Mouse (Mus musculus): Measurements from ENCODE around the gene Cfap70. TPM values are rescaled to one million over a fixed set of nuclear protein-coding genes. Genes with fewer than 3 reads are reported as not detected.
A peak's percentile ranks its signal among the peaks of the same experiment; 100 is the strongest.

Cfap70 gene
- total RNA-seq, 2 experiments from 2014 or later: not detected

DNA sequence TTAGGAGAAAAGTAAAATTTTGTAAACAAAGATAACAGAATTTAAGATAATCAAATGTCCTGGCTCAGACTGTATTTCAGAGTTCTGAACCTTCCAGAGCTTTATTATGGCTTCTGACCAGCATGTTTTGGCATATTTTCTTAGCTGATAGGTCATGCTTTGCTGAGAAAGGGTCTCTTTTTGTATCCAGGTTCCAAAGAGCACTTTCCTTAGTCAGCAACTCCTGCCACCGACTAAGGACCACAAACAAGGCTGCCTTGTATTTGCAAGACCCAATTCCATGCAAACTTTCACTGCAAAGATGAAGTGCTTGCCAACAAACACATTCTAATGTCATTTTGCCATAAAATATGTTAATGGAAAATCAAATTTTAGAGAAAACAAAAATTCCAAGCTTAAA is 22.2 kb downstream of the Cfap70 start:
- DNase-seq (ENCODE audit: low spot score): no peak
- intact Hi-C loops (cut with DNase I): no loop called here

DNA sequence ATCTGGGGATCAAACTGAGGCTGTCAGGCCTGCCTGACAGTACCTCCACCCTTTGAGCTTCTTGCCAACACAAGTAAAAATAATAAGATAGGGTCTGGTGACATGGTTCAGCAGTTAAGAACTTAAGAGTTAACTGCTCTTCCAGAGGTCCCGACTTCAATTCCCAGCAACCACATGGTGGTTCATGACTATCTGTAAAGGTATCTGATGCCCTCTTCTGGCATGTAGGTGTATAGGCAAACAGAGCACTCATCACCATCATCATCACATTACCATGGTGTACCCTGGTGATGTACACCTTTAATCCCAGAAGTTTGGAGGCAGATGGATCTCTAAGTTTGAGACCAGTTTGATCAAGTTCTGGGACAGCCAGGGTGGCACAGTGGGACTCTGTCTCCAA is 23.4 kb downstream of the Cfap70 start:
- intact Hi-C loops (cut with DNase I): no loop called here
- no peak for DNase-seq (ENCODE audit: low spot score)

DNA sequence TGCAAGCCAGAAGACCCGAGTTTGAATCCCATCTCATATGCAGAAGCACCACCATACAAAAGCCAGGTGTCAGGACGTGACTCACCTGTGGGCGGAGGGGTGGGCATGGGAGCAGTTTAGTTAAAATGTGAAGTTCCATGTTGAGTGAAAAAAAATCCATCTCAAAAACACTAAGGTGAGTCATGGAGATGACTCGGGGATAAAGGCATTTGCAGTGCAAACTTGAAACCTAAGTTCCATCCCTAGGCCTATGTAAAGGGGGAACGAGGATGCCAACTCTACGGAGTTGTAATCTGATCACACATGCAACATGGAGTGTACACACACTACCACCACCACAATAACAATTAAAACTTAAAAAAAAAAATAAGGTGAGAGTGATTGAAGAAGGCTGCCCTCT is 29.0 kb downstream of the Cfap70 start:
- no peak for DNase-seq (ENCODE audit: low spot score)
- intact Hi-C loops (cut with DNase I): no loop called here

DNA sequence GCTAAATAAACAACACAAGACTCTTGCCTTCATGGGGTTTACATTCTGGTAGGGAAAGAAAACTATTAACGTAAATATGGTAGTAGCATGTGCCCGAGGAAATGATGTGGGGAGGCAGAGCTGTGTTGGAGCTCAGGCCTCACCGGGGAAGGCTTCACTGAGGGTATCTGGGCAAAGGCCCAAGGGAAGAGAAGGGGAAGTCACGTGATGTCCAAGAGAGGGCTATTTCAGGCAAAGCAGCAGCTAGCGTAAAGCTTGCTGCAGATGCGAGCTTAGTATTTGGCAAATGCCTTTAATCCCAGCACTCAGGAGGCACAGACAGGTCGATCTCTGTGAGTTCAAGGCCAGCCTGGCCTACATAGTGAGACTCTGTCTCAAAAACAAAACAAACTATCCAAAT is 29.8 kb downstream of the Cfap70 start:
- intact Hi-C loops (cut with DNase I): no loop called here
- DNase-seq (ENCODE audit: low spot score): no peak

DNA sequence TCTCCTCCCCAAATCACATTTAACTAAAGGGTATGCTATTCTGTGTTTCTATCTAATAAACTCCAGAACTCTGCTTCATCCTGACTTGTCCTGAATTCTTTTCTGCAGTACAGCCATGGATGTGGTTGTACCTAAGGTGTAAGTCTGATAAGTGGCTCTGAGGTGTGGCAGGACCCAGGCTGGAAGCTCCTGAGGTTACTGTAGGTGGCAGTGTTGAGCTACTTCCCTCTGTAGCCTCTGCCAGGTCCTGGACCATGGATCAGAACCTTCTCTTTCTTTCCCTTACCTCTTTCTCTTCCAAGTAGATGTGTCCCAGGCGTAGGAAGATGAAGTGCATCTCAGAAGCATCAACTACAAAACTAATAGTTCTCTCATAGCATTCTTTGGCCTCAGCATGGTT is 52.0 kb downstream of the Cfap70 start:
- intact Hi-C loops (cut with DNase I): no loop called here
- no peak for DNase-seq (ENCODE audit: low spot score)

DNA sequence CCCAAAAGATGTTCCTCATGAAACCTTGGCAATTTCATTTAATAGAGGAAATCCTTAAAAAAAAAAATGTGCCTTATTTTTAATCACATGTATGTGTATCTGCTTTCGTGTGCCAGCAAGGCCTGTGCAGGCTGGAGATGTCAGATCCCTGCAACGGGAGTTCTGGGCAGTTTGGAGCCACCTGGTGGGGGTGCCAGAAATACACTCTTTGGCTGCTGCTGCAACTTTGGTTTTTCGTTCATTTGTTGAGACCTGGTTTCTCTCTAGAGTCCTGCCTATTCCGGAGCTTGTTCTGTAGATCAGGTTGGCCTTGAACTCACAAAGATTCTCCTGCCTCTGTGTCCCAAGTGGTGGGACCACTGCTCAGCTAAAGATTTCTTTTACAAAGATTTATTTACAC is 53.2 kb downstream of the Cfap70 start:
- no peak for DNase-seq (ENCODE audit: low spot score)
- intact Hi-C loops (cut with DNase I): loop anchor here (5.0 to 10.0 kb wide), 2 partner anchors 148 to 266 kb away; partner anchors contain the start of genes Ppp3cb and Synpo2l

DNA sequence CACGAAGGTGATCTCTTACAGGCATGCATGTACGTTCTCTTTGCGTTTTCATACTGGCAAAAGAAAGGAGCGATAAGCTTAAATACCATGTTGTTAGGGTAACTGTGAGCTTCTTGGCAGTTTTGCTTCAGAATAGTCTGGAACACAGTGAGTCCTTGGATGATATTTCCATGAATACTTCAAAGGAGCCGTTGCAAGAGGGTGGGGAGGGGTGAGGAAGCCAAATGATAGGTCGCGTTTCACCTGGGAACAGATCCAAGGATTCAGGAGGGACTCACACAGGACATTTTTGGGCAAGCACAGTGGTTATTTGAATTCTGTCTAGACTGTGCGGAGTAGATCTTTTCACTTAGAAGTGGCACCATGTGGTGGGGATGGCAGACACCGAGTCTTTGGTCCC is 54.8 kb downstream of the Cfap70 start:
- DNase-seq (ENCODE audit: low spot score): no peak
- intact Hi-C loops (cut with DNase I): loop anchor here (5.0 to 10.0 kb wide), 2 partner anchors 150 to 268 kb away; partner anchors contain the start of genes Ppp3cb and Synpo2l

DNA sequence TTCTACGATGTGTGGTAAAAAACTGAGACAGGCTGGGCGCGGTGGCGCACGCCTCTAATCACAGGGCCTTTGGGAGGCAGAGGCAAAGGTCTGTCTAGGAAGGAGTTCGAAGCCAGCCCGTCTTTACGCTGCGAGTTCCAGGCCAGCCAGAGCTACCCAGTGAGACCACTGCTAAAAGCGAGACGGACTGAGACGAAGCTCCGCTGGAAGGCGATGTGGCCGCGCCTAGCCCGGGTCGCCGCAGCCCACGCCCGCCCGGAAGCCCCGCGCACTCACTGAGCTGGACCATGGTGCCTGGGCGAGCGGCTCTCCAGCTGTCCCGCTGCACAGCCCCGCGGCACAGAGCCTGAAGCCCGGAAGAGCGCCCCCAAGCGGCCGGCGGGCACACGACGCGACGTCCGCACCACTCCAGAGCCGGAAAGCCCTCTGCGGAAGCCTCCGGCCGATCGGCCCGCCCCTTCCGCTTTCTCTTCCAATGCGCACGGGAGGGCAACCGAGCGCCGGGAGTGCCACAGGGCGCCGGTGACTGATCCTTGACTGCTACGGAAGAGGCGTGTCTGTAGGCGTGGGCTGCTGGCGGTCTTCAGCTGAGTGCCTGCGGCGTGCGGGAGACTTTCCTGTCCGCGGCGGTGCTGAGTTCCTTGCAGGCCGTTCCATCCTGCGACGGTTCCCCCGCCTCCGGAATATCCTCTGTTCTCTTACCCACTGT is 58.7 kb downstream of the Cfap70 start, which contains the start of gene Mrps16:
TSS of gene Mrps16 (minus strand) at position 430 of the 709 bp plus-strand sequence.
- peak; percentile 93 for DNase-seq (ENCODE audit: low spot score)
- intact Hi-C loops (cut with DNase I): loop anchor here (5.0 to 10.0 kb wide), 2 partner anchors 84 to 271 kb away; partner anchors contain the start of gene Synpo2l

DNA sequence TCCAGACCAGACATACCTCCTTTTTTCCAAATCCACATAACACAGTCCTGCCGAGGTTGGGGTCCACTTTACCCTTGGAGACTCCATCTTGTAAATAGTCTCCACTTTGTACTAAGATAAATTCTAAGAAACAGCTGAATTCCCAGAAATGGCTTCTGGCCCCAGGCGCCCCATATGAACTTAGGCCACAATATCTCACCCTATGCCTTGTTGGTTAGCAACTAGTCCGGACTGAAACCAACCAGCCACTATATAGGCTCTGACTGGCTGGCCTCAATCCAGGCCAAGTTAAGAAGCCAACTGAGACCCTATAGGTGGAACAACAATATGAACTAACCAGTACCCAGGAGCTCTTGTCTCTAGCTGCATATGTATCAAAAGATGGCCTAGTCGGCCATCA is 59.7 kb downstream of the Cfap70 start:
- no peak for DNase-seq (ENCODE audit: low spot score)
- intact Hi-C loops (cut with DNase I): loop anchor here (5.0 to 10.0 kb wide), 2 partner anchors 85 to 272 kb away; partner anchors contain the start of gene Synpo2l

DNA sequence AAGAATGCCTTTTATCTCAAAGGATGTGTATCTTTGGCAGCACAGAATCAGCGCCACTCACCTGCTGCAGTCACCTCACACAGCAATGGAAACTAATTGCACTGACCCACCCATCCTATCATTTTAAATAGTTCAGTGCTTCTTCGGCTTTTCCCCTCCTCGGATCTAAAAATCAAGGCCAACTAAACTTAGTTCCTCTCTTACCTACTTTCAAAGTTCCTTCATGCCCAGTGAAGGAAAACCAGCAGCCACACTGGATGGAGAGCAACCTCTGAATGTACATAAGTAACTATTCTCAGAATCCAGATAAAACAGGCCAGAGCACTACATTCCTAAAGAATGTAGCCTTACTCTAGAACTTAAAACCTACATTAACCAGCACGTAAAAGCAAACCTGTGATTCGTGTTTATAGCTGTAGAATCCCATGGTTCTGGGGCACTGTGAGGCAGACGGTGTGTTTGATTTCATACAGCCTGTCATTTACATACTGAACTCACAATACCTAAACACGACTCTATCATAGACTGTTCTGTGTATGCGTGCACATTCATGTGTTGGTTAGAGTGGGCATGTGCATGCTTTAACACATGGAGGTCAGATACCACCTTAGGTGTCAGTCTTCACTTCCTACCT is 62.5 kb downstream of the Cfap70 start:
- no peak for DNase-seq (ENCODE audit: low spot score)
- intact Hi-C loops (cut with DNase I): loop anchor here (2.0 to 10.0 kb wide), 3 partner anchors 41 to 275 kb away; partner anchors contain the start of genes Ecd, Fam149b and Synpo2l

DNA sequence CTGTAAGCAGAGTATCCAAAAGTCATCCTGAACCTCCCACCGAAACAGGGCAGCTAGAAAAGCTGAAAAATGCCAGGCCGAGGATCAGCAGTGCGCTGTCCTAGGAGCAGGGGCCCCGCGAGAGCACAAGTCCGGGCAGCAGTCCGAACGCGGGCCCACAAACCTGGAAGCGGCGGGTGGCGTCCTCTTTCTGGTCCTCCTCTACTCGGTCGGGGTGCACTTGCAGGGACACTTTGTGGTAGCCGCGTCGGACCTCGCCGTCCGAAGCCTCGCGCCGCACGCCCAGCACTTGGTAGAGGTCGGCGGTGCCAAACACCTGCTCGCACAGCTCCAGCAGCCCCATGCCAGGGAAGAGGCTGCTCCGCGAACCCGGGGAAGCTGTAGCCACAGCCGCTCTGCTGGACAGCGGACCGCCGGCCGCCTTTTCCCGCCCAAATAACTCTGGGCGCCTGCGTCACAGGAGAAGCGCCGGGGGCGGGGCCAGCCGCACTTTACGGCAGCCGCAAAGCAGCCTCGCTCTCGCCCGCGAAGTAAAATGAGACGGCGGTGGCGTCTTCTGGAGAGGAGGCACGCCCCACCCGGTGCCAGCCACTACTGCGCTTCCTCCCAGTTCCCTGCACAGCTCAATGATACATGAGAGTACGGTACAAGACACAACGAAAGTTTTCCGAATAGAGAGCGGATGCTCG is 63.4 kb downstream of the Cfap70 start, which contains the start of gene Dnajc9:
TSS of gene Dnajc9 (minus strand) at position 470 of the 689 bp plus-strand sequence.
- peak; percentile 84 for DNase-seq (ENCODE audit: low spot score)
- intact Hi-C loops (cut with DNase I): no loop called here

DNA sequence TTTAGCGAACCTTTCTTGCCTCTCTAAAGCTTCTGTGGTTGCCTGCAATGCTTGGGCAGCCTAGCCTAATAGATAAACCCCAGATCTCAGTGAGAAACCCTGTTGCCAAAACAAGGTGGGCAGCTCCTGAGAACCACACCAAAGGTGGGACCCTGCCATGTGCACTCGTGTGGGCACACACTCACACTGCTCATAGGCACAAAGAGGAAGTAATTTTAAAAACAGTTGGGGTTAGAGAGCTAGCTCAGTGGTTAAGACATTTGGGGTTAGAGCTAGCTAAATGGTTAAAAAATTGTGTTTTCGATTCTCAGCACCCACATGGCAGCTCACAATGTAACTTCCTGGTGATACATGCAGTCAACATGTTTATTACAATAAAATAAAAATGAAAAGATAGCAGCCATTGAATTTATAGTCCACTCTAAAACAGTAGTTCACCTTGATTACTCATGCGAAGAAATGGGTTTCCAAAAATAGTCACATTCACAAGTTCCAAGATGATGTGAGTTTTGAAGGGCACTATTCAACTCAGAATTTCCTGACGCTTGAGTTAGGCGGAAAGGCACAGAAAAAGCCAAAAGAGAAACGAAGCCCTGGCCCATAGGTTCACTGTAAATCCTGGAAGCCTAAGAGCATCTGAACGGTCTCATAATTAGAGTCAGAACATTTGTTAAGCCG is 72.1 kb downstream of the Cfap70 start:
- intact Hi-C loops (cut with DNase I): no loop called here
- no peak for DNase-seq (ENCODE audit: low spot score)

DNA sequence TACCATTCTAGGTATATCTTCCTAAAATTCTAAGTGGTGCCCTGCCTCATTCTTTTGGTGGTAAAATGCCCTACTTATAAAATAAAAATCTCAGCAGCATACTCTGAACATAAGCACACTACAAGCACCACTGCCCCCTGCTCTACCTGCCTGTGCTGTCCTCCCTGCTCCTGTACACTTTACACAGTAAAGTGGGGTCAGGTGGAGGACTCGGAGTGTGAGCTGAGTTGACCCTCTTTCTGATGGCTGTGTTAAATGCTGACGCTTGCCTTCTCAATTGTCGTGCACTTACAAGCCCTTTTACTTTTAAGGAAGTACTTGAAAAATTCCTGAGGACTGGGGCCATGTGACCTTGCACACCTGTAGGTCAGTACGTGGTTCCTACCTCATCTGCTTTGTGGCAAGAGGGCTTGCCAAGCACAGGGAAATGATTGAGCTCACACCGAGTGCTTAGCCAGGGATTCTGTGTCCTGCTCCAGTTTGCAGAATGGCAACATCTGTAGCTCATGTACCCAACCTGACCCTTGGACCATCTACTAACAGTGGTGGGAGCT is 72.9 kb downstream of the Cfap70 start:
- intact Hi-C loops (cut with DNase I): no loop called here
- no peak for DNase-seq (ENCODE audit: low spot score)

DNA sequence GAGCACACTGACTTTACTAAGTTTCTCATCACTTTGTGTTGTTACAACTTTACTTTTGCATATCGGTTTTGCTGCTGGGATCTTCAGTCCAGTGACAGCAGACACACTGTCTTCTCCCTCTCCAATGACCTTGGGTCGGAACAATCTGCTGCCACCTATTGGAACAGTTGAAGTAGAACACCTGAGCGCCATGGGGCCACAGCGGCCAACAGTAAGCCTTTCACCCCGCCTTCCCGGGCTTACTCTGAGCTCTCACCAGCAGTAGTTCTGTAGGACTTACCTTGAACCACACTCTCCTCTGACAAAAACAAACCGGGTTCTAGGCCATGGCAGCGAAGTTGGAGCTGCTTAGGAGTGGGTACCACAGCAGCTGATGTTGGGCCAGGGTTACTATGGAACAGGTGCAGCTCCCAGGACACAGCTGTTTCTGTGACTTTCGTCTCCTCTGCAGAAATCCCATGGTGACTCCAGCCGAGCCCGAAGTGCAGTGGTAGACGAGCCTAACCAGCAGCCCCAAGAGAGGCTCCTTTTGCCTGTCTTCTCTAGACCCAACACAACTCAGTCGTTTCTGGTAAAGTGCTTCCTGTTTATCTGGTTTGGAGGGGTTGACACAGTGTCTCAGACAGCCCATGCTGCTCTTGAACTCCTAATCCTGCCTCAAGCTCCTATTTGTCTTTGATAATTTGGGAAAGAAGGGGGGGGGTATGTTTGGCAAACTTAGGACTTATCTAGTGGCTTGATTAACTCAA is 73.5 kb downstream of the Cfap70 start:
- DNase-seq (ENCODE audit: low spot score): no peak
- intact Hi-C loops (cut with DNase I): no loop called here

DNA sequence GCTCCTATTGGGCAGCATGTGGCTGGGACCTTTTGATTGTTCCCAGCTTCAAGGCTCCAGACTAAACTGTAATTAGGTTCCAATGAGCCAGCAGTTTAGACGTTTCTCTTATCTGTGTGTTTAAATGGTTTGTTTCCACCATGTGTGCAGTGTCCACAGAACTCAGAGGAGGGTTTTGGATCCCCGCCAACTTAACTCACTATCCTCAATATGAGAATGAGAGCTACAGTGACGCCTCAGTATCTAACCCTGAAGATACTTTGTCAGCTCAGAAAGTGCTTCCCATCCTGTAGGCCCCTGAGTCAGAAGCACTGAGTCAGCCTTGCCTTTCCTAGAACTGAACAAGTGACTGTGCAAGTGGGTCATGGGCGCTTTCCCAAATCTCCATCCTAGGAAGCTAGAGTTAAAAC is 74.9 kb downstream of the Cfap70 start:
- intact Hi-C loops (cut with DNase I): no loop called here
- no peak for DNase-seq (ENCODE audit: low spot score)

DNA sequence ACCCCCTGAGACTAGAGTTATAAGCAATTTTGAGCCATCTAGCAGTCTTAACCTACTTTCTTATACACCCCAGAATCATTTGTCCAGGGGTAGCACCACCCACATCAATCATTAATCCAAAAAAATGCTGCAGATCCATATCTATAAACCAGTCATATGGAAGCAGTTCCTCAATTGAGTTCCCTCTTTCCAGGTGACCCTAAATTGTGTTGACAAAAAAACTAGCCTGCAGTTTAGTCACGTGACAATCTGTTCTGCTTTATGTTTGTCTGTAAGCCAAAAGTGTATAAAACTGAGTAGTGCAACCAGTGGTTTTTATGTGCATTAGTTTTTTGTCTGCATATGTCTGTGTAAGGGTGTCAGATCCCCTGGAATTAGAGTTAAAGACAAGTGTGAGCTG is 80.2 kb downstream of the Cfap70 start:
- DNase-seq (ENCODE audit: low spot score): no peak
- intact Hi-C loops (cut with DNase I): no loop called here

DNA sequence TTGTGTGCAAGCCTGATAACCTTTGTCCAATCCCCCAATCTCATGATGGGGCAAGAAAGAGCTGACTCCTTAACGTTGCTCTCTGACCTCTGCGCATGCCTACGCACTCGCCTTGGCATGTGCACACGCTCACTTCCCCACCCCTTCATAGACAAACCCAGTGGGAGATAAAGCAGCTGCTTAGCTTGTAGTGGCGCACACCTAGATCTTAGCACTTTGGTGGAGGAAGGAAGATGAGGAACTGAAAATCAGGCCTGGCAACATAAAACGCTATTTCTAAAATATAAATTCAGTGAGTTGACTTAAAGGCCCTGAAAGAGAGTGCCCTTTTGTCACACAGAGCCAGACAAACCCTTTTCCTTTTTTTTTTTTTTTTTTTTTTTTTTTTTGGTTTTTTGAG is 81.2 kb downstream of the Cfap70 start:
- no peak for DNase-seq (ENCODE audit: low spot score)
- intact Hi-C loops (cut with DNase I): no loop called here

DNA sequence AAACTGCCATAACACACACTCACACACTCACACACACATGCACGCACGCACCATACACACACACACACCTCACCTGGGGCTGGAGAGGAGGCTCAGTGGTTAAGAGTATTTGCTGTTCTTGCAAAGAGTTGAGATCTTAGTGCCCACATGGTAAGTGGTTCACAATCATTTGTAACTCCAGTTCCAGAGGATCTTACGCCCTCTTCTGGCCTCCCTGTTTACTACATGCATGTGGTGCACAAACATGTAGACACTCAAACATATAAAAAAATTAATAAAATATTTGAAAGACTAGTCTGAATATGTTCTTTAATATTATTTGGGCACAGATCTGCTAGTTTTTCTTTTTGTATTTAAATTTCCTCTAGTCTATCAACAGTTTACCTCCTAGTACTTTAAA is 83.8 kb downstream of the Cfap70 start:
- intact Hi-C loops (cut with DNase I): no loop called here
- no peak for DNase-seq (ENCODE audit: low spot score)

DNA sequence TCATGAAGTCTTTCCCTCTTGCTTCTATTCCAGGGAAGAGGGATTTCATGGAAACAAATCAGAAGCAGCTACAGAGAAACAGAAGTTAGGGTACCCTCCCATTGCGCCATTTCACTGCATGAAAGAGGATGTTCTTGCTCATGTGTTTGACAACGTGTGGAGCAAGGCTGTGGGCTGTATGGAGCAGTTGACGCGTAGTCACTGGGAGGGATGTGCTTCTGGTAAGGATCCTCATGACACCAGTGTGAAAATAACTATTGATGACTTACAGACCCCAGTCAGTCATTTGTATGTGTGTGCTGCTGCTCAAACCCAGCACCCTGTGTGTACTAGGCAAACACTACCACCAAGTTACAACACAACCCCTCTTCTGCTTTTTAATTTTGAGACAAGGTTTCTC is 88.8 kb downstream of the Cfap70 start:
- no peak for DNase-seq (ENCODE audit: low spot score)
- intact Hi-C loops (cut with DNase I): no loop called here

Measured in heart, postnatal 25 days (tissue).